Mouse (Mus musculus) CH12.LX (cell line): ENCODE data around the gene Car5a. TPM values are rescaled to one million over a fixed set of nuclear protein-coding genes. Genes with fewer than 3 reads are reported as not detected.

Experiments used
- DNase-seq: peaks from one replicate; pipeline ENCODE4 v3.0.0-alpha.2; 2013; ENCODE audit errors: extremely low read depth
- H3K27ac ChIP-seq: 2 replicates; pipeline ENCODE4 v1.5.1; 2012; ENCODE audit warnings: low read depth, mild to moderate bottlenecking, control low read depth, moderate library complexity; ENCODE audit not compliant: insufficient read depth
- H3K27me3 ChIP-seq: replicated peaks from 2 replicates; pipeline ENCODE3; 2012; ENCODE audit warnings: inconsistent platforms
- H3K36me3 ChIP-seq, 2 experiments: replicated peaks in 1 of 2; 2 replicates each; pipeline versions ENCODE3 to v1.6.1; 2012; ENCODE audit warnings: inconsistent platforms in 1 of 2, low read length in 1 of 2, mild to moderate bottlenecking in 1 of 2, mixed read lengths in 1 of 2, moderate library complexity in 1 of 2; ENCODE audit not compliant: control insufficient read depth in 1 of 2, insufficient read depth in 1 of 2
- H3K4me1 ChIP-seq, 2 experiments: 2 replicates each; pipeline ENCODE4 v1.6.1; 2012; ENCODE audit warnings: inconsistent platforms in 1 of 2, moderate library complexity in 1 of 2; ENCODE audit not compliant: insufficient read depth in 2 of 2, control insufficient read depth in 1 of 2
- H3K4me2 ChIP-seq: 2 replicates; pipeline ENCODE4 v1.6.1; 2012; ENCODE audit warnings: low read depth, mild to moderate bottlenecking, control low read depth; ENCODE audit not compliant: poor library complexity, insufficient read depth, severe bottlenecking
- H3K4me3 ChIP-seq, 3 experiments: fragments of 150-350 bp in 1 of 3; sonication (generic) in 1 of 3; replicated peaks in 1 of 3; 2 replicates each; pipeline versions ENCODE3 to v1.5.1; 2011 to 2012; ENCODE audit warnings: low read depth in 2 of 3, low read length in 2 of 3, mild to moderate bottlenecking in 2 of 3, moderate library complexity in 2 of 3, control low read depth in 1 of 3, improper control_type of control experiment in 1 of 3, inconsistent platforms in 1 of 3, mixed read lengths in 1 of 3; ENCODE audit not compliant: poor library complexity in 1 of 3
- H3K79me2 ChIP-seq: replicated peaks from 2 replicates; pipeline ENCODE4 v1.6.1; 2012; ENCODE audit warnings: mild to moderate bottlenecking, moderate library complexity; ENCODE audit not compliant: control insufficient read depth, poor library complexity, insufficient read depth, severe bottlenecking; ENCODE audit errors: extremely low read depth
- H3K9ac ChIP-seq: 2 replicates; pipeline ENCODE4 v1.6.1; 2012; ENCODE audit warnings: low read depth, mild to moderate bottlenecking, control low read depth, moderate library complexity; ENCODE audit not compliant: insufficient read depth
- H3K9me3 ChIP-seq: replicated peaks from 2 replicates; pipeline ENCODE3; 2012; ENCODE audit warnings: low read length, inconsistent platforms, mixed read lengths
- BHLHE40 ChIP-seq: IDR thresholded peaks from 2 replicates; pipeline ENCODE4 v1.6.1; 2011; ENCODE audit warnings: mild to moderate bottlenecking, low read depth, low read length, improper control_type of control experiment
- CHD1 ChIP-seq: IDR thresholded peaks from 2 replicates; pipeline ENCODE4 v1.6.1; 2012; ENCODE audit warnings: low read depth, low read length, improper control_type of control experiment, inconsistent platforms
- CTCF ChIP-seq, 2 experiments: IDR thresholded peaks in 1 of 2; conservative IDR thresholded peaks in 1 of 2; 2 replicates each; pipeline ENCODE4 v1.5.1; 2011 to 2012; ENCODE audit warnings: low read depth in 2 of 2, low read length in 2 of 2, improper control_type of control experiment in 1 of 2, inconsistent platforms in 1 of 2, mild to moderate bottlenecking in 1 of 2, moderate library complexity in 1 of 2
- ELF1 ChIP-seq: IDR thresholded peaks from 2 replicates; pipeline ENCODE4 v1.6.1; 2014; ENCODE audit warnings: low read depth, mild to moderate bottlenecking, inconsistent platforms, low read length, improper control_type of control experiment
- ETS1 ChIP-seq: conservative IDR thresholded peaks from 2 replicates; pipeline ENCODE4 v1.6.1; 2012; ENCODE audit warnings: low read depth, mild to moderate bottlenecking, inconsistent platforms, low read length, improper control_type of control experiment, moderate library complexity
- GABPA ChIP-seq: IDR thresholded peaks from 2 replicates; pipeline ENCODE4 v1.6.1; 2012; ENCODE audit warnings: low read depth, low read length, improper control_type of control experiment, inconsistent platforms; ENCODE audit not compliant: insufficient replicate concordance
- JUN ChIP-seq: IDR thresholded peaks from 2 replicates; pipeline ENCODE4 v1.6.1; 2011; ENCODE audit warnings: low read depth, mild to moderate bottlenecking, low read length, improper control_type of control experiment, moderate library complexity; ENCODE audit not compliant: insufficient read depth
- JUND ChIP-seq: conservative IDR thresholded peaks from 2 replicates; pipeline ENCODE4 v1.6.1; 2011; ENCODE audit warnings: low read depth, low read length, improper control_type of control experiment
- KAT2A ChIP-seq: IDR thresholded peaks from 2 replicates; pipeline ENCODE4 v1.6.1; 2012; ENCODE audit warnings: low read length, improper control_type of control experiment, inconsistent platforms; ENCODE audit not compliant: insufficient replicate concordance
- MAFK ChIP-seq: IDR thresholded peaks from 2 replicates; pipeline ENCODE4 v1.6.1; 2011; ENCODE audit warnings: low read length, improper control_type of control experiment; ENCODE audit not compliant: insufficient replicate concordance
- MAX ChIP-seq: IDR thresholded peaks from 2 replicates; pipeline ENCODE4 v1.6.1; 2011; ENCODE audit warnings: low read length, improper control_type of control experiment
- MAZ ChIP-seq: IDR thresholded peaks from 2 replicates; pipeline ENCODE4 v1.6.1; 2012; ENCODE audit warnings: low read depth, mild to moderate bottlenecking, inconsistent platforms, low read length, improper control_type of control experiment, moderate library complexity
- MEF2A ChIP-seq: IDR thresholded peaks from 2 replicates; pipeline ENCODE4 v1.6.1; 2014; ENCODE audit warnings: low read depth, mild to moderate bottlenecking, inconsistent platforms, low read length, improper control_type of control experiment, borderline replicate concordance
- MXI1 ChIP-seq: IDR thresholded peaks from 2 replicates; pipeline ENCODE4 v1.6.1; 2011; ENCODE audit warnings: mild to moderate bottlenecking, low read depth, low read length, improper control_type of control experiment
- MYC ChIP-seq: IDR thresholded peaks from 2 replicates; pipeline ENCODE4 v1.6.1; 2011; ENCODE audit warnings: low read depth, mild to moderate bottlenecking, improper control_type of control experiment, low read length
- NRF1 ChIP-seq: IDR thresholded peaks from 2 replicates; pipeline ENCODE4 v1.6.1; 2014; ENCODE audit warnings: low read depth, mild to moderate bottlenecking, inconsistent platforms, low read length, improper control_type of control experiment, moderate library complexity
- PAX5 ChIP-seq: IDR thresholded peaks from 2 replicates; pipeline ENCODE4 v1.6.1; 2012; ENCODE audit warnings: low read length, inconsistent platforms, mixed read lengths
- POLR2A ChIP-seq: IDR thresholded peaks from 2 replicates; pipeline ENCODE4 v1.6.1; 2011; ENCODE audit warnings: low read depth, mild to moderate bottlenecking, improper control_type of control experiment, low read length
- RCOR1 ChIP-seq: conservative IDR thresholded peaks from 2 replicates; pipeline ENCODE4 v1.6.1; 2012; ENCODE audit warnings: low read depth, mild to moderate bottlenecking, inconsistent platforms, low read length, improper control_type of control experiment
- SIN3A ChIP-seq: IDR thresholded peaks from 2 replicates; pipeline ENCODE4 v1.6.1; 2012; ENCODE audit warnings: low read length, improper control_type of control experiment, inconsistent platforms
- SMC3 ChIP-seq: IDR thresholded peaks from 2 replicates; pipeline ENCODE4 v1.6.1; 2011; ENCODE audit warnings: low read depth, low read length, improper control_type of control experiment
- TCF12 ChIP-seq: IDR thresholded peaks from 2 replicates; pipeline ENCODE4 v1.6.1; 2014; ENCODE audit warnings: low read depth, mild to moderate bottlenecking, inconsistent platforms, low read length, improper control_type of control experiment
- USF2 ChIP-seq: conservative IDR thresholded peaks from 2 replicates; pipeline ENCODE4 v1.6.1; 2011; ENCODE audit warnings: low read depth, low read length, improper control_type of control experiment
- ZC3H11A ChIP-seq: IDR thresholded peaks from 2 replicates; pipeline ENCODE4 v1.6.1; 2012; ENCODE audit warnings: low read depth, mild to moderate bottlenecking, inconsistent platforms, low read length, improper control_type of control experiment
- ZMIZ1 ChIP-seq: IDR thresholded peaks from 2 replicates; pipeline ENCODE4 v1.6.1; 2012; ENCODE audit warnings: low read depth, mild to moderate bottlenecking, inconsistent platforms, low read length, improper control_type of control experiment
- dilution Hi-C: fragments of 300-500 bp; cut with MboI; formaldehyde crosslinking; loops from 2 replicates; pipeline ENCODE4 v1.14.3; 2020; ENCODE audit warnings: low sequenced_read_pairs; ENCODE audit not compliant: extremely low pct_unique_long_range_greater_than_20kb, extremely low pct_ligation_motif_present
- in situ Hi-C: fragments of 300-500 bp; cut with MboI; formaldehyde crosslinking; loops from 3 replicates; pipeline ENCODE4 v1.14.3; 2019; ENCODE audit warnings: low sequenced_read_pairs, low pct_ligation_motif_present, low pct_unique_long_range_greater_than_20kb, mixed read lengths
- polyA plus RNA-seq: library from polyadenylated mRNA; unstranded; fragments of >175 nt; gene quantifications from 2 replicates; pipeline ENCODE4 v1.2.1, GENCODE M21; 2012; ENCODE audit warnings: low read depth; ENCODE audit not compliant: insufficient read length
- total RNA-seq, 2 experiments: library from RNA; depleted of rRNA; stranded (reverse); fragments of 300-350 nt in 1 of 2; fragments of >200 nt in 1 of 2; gene quantifications; 2 replicates each; pipeline ENCODE4 v1.2.3; 2012 to 2014

Gene Car5a
- total and polyA plus RNA-seq, 3 experiments: 1.6 to 9.7 TPM; not detected in 1

- peak overlapping the region; percentile 53; the same call in 1 of the 2 replicates for H3K4me2 ChIP-seq
- TF ChIP-seq MXI1 (peak; percentile 61; the same call in 1 of the 2 replicates), NRF1 (0 out of 2 replicates have a peak, but pooled peaks have one; percentile 6), SIN3A (peak; percentile 38; the same call in 1 of the 2 replicates), MAX (peak; percentile 71), TCF12 (no peak), MYC (peak; percentile 67), CHD1 (no peak), CTCF (conservative IDR thresholded peaks at IDR 0.05 in 1 of 2, IDR thresholded peaks at IDR 0.05 in 1 of 2; ENCODE audit: low read depth in 2 of 2, low read length in 2 of 2) (no peak), ZMIZ1 (no peak)
- peaks cover 36 to 54% of the 10 kb centered on the region in 2 experiments for H3K4me1 ChIP-seq
- H3K27ac ChIP-seq: peak overlapping the region; percentile 66
- H3K27me3 ChIP-seq: no peaks in the 10 kb centered on the region
- in situ Hi-C loops (loop anchor here (5.0 kb wide), 1 partner anchor 57 kb away; no protein-coding TSS in a partner anchor), dilution Hi-C loops (no loop called here)
- peaks cover 16 to 24% of the 10 kb centered on the region in 2 experiments for H3K36me3 ChIP-seq
- peak overlapping the region in 1 of 3 experiments; percentile 98 for H3K4me3 ChIP-seq
- DNase-seq: no peak
- peaks cover 48% of the 10 kb centered on the region for H3K79me2 ChIP-seq
- no peaks in the 10 kb centered on the region for H3K9me3 ChIP-seq
- peak overlapping the region; percentile 85 for H3K9ac ChIP-seq
Measured at GRCm38 (mm10) chr8:121909148-121909541, 35.6 kb downstream of the Car5a start.

- H3K9me3 ChIP-seq: no peaks in the 10 kb centered on the region
- peak overlapping the region; percentile 65 to 98 (median 70) for H3K4me3 ChIP-seq
- dilution Hi-C loops: no loop called here
- no peaks in the 10 kb centered on the region for H3K27me3 ChIP-seq
- in situ Hi-C loops: loop anchor here (5.0 kb wide), 1 partner anchor 56 kb away; no protein-coding TSS in a partner anchor
- H3K27ac ChIP-seq: peak overlapping the region; percentile 66
- peaks cover 22 to 30% of the 10 kb centered on the region in 2 experiments for H3K36me3 ChIP-seq
- peak overlapping the region; percentile 53 for H3K4me2 ChIP-seq
- no peak for DNase-seq
- H3K79me2 ChIP-seq: peaks cover 54% of the 10 kb centered on the region
- TF ChIP-seq PAX5: no peak
- no peak for TF ChIP-seq MAZ
- no peak for TF ChIP-seq ETS1
- TF ChIP-seq POLR2A: no peak
- no peak for TF ChIP-seq CHD1
- no peak for TF ChIP-seq ELF1
- no peak for TF ChIP-seq MEF2A
- no peak for TF ChIP-seq MXI1
- no peak for TF ChIP-seq MAX
- TF ChIP-seq RCOR1: no peak
- no peak for TF ChIP-seq USF2
- no peak for TF ChIP-seq ZC3H11A
- no peak for TF ChIP-seq SIN3A
- no peak for TF ChIP-seq BHLHE40
- no peak for TF ChIP-seq JUN
- no peak for TF ChIP-seq MAFK
- no peak for TF ChIP-seq SMC3
- TF ChIP-seq JUND: no peak
- no peak for TF ChIP-seq GABPA
- TF ChIP-seq KAT2A: no peak
- peaks cover 30 to 48% of the 10 kb centered on the region in 2 experiments for H3K4me1 ChIP-seq
- H3K9ac ChIP-seq: peak overlapping the region; percentile 85
Measured at GRCm38 (mm10) chr8:121908378-121909147, 36.1 kb downstream of the Car5a start.
